Mouse (Mus musculus) forebrain, embryonic 12.5 days (tissue): ENCODE data around the gene Mis18a. TPM values are rescaled to one million over a fixed set of nuclear protein-coding genes. Genes with fewer than 3 reads are reported as not detected.

Source experiments
- ATAC-seq: fragments of 200-750 bp; cut with Nextera tagmentation; 2 replicates; pipeline ENCODE4 v1.8.0; 2017; ENCODE audit warnings: moderate TSS enrichment; ENCODE audit not compliant: low FRiP score
- H3K27ac ChIP-seq: fragments of 300-500 bp; sonication (generic); 2 replicates; pipeline ENCODE4 v1.5.1; 2016; ENCODE audit warnings: mild to moderate bottlenecking
- H3K27me3 ChIP-seq: fragments of 300-500 bp; sonication (generic); 2 replicates; pipeline ENCODE4 v1.6.1; 2016; ENCODE audit warnings: mild to moderate bottlenecking
- H3K36me3 ChIP-seq: fragments of 300-500 bp; sonication (generic); replicated peaks from 2 replicates; pipeline ENCODE4 v1.6.1; 2016; ENCODE audit warnings: mild to moderate bottlenecking
- H3K4me1 ChIP-seq: fragments of 300-500 bp; sonication (generic); 2 replicates; pipeline ENCODE4 v1.6.1; 2016
- H3K4me2 ChIP-seq: fragments of 300-500 bp; sonication (generic); 2 replicates; pipeline ENCODE4 v1.6.1; 2016; ENCODE audit warnings: mild to moderate bottlenecking, moderate library complexity
- H3K4me3 ChIP-seq: fragments of 300-500 bp; sonication (generic); replicated peaks from 2 replicates; pipeline ENCODE4 v1.5.1; 2016; ENCODE audit warnings: mild to moderate bottlenecking
- H3K9ac ChIP-seq: fragments of 300-500 bp; sonication (generic); 2 replicates; pipeline ENCODE4 v1.6.1; 2016; ENCODE audit warnings: mild to moderate bottlenecking
- H3K9me3 ChIP-seq: fragments of 300-500 bp; sonication (generic); 2 replicates; pipeline ENCODE4 v1.6.1; 2016
- WGBS: fragments of 180-500 bp; shearing (Covaris S2); methylation state at CpG from one replicate; pipeline ENCODE4 v1.1.7; 2016; 5-methylcytosine and 5-hydroxymethylcytosine counted together
- polyA plus RNA-seq: library from polyadenylated mRNA; unstranded; fragments of >200 nt; fragmentation: Nextera tagmentation; extraction: Ambion mirVana; gene quantifications from 2 replicates; pipeline ENCODE4 v1.2.1, GENCODE M21; 2016

Mis18a gene
- polyA plus RNA-seq, 1 experiment from 2014 or later = 80.1 TPM

DNA sequence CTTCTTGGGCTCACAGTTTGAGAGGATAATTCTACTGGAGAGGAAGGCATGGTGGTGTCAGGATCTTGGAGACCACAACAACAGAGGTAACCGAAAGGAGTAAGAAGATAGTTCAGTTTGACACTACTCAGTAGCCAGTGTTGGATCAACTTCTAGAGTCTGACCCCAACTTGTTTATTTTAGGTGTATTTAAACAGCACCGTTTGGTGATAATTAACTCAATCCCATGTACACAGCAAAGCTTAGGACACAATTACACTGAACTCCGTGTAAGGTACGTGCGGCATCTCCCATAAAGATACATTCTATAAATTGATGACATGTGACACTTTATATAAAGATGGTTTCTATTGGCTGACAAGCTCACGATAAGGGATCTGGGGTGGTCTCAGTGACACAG, 52.6 kb downstream of the Mis18a start:
- no peak overlapping the region for H3K27ac ChIP-seq
- 95% methylated on average over 6 of the region's 6 CpGs for WGBS
- no peaks in the 10 kb centered on the region for H3K36me3 ChIP-seq
- no peak for ATAC-seq
- peaks cover 4% of the 10 kb centered on the region; the same call in 1 of the 2 replicates for H3K9me3 ChIP-seq
- no peak overlapping the region for H3K4me2 ChIP-seq
- no peaks in the 10 kb centered on the region for H3K27me3 ChIP-seq
- H3K4me3 ChIP-seq = no peak overlapping the region
- no peaks in the 10 kb centered on the region for H3K4me1 ChIP-seq
- H3K9ac ChIP-seq = no peak overlapping the region

DNA sequence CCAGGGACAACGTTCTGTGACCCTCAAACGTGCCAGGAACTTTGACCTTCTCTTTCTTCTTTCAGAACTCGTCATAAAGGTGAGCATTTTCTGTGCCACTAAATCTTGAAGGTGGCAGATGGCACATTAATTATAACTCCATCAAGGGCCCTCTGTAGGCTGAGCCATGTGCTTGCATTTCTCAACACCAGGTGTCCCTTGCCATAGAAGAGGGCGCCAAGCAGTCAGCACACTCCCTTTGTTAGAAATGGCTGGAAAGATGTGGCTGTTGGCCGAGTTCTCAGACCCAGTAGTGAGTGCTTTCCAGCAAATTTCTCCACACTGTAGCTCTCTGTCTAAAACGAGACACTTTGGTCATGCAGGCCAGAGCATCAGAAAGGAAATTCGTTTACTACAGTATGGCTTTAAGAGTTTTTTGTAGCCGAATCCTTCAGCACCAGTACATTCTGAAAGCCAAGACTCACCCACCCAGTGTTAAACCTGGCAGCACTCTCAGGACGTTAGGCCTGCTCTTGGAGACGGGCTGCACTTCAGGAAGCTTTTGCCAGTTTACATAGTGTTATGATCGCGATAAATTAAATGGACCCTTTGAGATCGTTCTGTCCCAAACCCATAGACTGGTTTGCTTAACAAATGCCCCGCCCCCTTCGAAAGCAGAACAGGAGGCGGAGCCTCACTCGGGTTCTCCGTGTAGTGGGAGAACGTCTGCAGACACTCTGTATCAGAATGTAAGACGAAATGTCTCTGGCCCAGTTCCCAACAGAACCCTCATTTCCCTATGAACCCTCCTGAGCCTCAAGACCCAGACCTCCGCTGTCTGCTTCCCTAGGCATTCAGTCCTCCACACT, 53.5 kb downstream of the Mis18a start:
- peaks cover 1% of the 10 kb centered on the region; the same call in 1 of the 2 replicates for H3K9me3 ChIP-seq
- H3K27me3 ChIP-seq = no peaks in the 10 kb centered on the region
- H3K4me3 ChIP-seq = no peak overlapping the region
- H3K4me2 ChIP-seq = no peak overlapping the region
- no peak overlapping the region for H3K9ac ChIP-seq
- ATAC-seq = no peak
- WGBS = 89% methylated on average over 21 of the region's 21 CpGs
- no peaks in the 10 kb centered on the region for H3K36me3 ChIP-seq
- H3K27ac ChIP-seq = no peak overlapping the region
- H3K4me1 ChIP-seq = no peaks in the 10 kb centered on the region

Other genes with a start within 250 kb of the Mis18a start
- gene Mrap, start 10.8 kb upstream of the Mis18a start, polyA plus RNA-seq = not detected in 2 replicates
- 13.6 and 13.9 TPM in 2 replicates for gene Urb1, start 83.0 kb upstream of the Mis18a start, polyA plus RNA-seq
- gene Eva1c, start 99.3 kb upstream of the Mis18a start, polyA plus RNA-seq = 2.6 and 3.6 TPM in 2 replicates
- 49.6 and 51.0 TPM in 2 replicates for gene Cfap298, start 207.7 kb upstream of the Mis18a start, polyA plus RNA-seq